Mouse (Mus musculus): ENCODE measurements around the gene Eif2b3.
A peak's percentile ranks its signal among the peaks of the same experiment; 100 is the strongest.

Eif2b3 gene

DNA sequence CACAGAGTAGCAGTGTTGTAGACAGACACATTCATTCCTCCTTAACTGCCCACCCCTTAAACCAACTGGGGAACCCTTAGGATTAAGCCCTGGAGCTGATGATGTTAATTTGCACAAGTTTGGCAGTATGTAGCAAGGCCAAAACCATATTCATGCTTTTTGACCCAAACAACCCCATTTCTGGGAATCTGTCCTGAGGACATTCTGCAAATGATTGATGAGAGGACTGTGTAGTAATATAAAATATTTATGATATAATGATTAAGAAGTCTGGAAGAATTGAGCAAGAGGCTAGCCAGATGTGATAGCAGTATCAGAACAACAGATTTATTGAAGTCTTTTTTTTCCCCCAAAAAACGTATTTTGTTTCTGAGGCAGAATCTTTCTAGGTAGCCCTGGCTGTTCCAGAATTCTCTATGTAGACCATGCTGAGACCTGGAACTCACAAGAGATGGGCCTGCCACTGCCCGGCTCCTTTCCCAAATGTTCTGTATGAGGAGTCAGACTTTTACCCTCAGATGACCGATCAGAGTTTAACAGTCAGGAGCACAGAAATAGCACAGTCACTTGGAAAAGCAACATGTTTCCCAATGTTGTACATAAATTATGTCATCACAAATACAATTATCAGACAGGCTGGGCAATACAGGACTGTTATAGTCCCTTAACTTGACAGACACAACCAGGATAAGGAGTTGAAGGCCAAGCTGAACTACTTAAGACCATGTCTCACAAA, 75.6 kb downstream of the Eif2b3 start:
- no peak for DNase-seq (ENCODE audit: low spot score in 2 of 2)

DNA sequence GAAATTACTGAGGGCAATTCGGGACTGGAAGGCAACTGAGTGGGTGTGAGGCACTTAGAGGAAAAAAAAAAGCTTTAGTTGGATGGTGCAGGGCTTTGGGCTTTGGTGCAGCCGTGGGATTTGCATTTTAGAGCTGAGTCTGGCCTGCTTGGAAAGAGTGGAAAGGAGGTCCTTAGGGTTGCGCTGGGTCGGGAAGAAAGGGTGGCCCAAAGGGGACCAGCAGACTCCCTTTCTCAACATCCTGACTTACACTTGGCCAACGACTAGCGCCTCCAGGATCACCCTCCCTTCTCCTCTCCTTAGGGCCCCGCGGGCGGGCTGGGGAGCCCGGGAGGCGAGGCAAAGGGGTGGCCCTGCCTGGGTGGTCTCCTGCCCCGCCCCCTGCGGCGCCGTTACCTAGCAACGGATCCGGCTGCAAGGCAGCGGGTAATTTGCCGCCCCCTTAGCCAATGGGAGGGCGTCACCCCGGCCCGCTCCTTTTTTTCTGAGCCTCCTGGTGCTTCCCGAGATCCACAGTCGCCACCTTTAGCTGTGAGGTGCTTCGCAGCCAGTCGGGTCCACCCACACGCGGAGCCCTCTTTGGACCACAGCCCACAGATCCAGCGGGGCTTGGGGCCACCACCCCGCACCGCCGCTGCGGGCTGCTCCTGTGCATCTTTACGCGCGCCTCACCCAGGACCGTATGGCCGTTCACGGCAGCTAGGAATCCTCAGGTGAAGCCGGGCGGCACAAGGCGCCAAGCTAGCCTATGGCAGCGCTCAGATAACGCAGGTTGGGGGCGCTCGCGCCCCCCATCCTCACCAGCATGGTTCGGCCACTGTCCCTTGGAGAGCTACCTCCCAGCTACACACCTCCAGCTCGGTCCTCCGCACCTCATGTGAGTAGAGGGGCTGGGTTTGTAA, 76.6 kb downstream of the Eif2b3 start, which contains the start of gene Ptch2:
TSS of gene Ptch2 (plus strand) at position 525 of the 902 bp plus-strand sequence.
- DNase-seq (ENCODE audit: low spot score in 2 of 2) = peak; percentile 27 to 62

DNA sequence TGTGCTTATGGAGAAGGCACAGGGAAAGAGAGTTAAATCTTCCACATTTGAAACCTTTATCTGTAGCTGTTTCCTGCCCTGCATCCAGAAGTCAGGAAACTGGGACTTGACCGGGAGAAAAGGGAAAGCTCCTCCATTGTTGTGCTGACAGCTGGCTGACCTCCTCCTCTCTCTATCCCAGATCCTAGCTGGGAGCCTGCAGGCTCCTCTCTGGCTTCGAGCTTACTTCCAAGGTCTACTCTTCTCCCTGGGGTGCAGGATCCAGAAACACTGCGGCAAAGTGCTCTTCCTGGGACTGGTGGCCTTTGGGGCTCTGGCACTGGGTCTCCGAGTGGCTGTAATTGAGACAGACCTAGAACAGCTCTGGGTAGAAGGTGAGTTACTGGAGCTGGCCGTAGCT, 77.5 kb downstream of the Eif2b3 start:
- DNase-seq (ENCODE audit: low spot score in 2 of 2) = no peak

DNA sequence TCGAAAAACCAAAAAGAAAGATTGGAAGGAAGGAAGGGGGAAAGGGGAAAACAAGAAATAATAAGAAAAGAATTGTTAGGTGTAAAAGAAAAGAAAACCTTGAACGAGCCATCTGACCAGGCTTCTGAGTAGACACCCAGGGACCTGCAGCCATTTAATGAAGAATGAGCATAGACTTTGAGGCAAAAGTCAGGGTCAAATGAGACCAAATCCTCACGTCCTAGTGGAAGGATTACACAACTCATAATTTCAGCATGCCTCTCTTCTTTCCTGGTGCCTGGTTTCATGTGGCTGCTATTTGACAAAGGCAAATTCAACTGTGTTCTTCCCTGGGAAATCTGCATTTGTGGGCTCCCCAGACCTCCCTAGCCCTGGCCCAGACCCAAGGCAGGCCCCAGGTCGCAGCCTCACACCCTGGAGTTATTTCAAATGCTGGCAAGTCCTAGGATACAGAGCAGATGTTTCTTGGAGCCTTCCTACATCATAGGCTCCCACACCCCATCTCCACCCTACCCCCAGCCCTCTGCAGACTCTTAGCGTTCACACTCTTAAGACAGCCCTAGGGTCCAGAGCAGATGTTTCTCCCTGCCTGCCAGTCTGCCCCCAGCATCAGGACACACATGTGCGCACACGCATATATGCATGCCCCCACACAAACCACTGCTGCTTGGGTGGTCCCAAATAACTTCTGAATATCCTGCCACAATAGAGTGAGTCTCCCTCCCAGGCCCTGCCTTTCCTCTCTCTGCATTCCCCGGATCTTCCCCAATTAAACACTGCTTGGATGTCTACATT, 79.0 kb downstream of the Eif2b3 start:
- no peak for DNase-seq (ENCODE audit: low spot score in 2 of 2)

- no peak for DNase-seq (ENCODE audit: low spot score in 2 of 2)
Measured at GRCm38 (mm10) chr4:117098764-117099036, 79.5 kb downstream of the Eif2b3 start.

DNA sequence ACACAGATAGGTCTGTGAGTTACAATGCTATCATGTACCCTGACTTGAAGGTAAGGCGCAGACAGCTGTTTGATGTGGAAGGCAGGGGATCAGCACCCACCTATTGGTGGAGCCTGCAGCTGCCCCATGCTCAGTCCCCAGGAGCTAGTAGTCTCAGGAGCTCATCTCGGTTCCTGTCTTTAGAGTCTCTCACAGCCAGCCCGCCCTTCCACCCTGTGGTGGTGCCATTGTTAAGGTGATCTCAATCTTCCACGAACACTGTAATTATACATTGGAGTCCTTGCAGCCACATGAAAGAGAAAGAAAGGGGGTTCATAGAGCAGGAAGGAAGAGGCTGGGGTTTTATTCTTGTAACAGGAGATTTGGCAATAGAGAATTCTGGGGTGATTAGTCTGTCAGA, 80.8 kb downstream of the Eif2b3 start:
- DNase-seq (ENCODE audit: low spot score in 2 of 2) = no peak

GRCm38 (mm10) chr4:117101218-117101617, 82.0 kb downstream of the Eif2b3 start:
- no peak for DNase-seq (ENCODE audit: low spot score in 2 of 2)

DNA sequence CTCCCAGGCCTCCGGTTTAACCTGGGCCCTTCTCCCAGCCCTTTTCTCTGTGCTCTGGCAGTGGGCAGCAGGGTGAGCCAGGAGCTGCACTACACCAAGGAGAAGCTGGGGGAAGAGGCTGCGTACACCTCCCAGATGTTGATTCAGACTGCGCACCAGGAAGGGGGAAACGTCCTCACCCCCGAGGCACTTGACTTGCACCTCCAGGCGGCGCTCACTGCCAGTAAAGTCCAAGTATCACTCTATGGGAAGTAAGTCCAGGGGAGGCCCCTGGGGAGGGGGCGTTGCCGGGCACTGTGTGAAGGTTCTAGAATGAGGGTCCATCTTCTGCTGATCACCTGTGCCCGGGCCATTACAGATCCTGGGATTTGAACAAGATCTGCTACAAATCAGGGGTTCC, 85.5 kb downstream of the Eif2b3 start:
- DNase-seq (ENCODE audit: low spot score in 2 of 2) = no peak

DNA sequence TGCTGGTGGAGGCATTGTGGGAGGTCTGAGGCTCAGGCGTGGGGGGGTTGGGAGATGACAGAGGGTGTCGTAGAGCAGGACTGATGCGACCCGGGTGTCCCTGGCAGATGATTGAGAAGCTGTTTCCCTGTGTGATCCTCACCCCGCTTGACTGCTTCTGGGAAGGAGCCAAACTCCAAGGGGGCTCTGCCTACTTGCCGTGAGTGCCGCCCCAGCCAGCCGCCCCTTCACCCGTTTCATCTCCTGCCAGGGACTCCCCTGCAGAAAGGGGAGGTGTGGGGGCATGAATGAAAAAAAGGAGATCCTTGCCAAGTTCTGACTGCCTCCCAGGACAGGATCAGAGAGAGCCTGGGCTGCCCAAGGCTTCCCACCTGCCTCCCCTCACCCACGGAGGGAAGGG, 85.9 kb downstream of the Eif2b3 start:
- DNase-seq (ENCODE audit: low spot score in 2 of 2) = no peak

DNA sequence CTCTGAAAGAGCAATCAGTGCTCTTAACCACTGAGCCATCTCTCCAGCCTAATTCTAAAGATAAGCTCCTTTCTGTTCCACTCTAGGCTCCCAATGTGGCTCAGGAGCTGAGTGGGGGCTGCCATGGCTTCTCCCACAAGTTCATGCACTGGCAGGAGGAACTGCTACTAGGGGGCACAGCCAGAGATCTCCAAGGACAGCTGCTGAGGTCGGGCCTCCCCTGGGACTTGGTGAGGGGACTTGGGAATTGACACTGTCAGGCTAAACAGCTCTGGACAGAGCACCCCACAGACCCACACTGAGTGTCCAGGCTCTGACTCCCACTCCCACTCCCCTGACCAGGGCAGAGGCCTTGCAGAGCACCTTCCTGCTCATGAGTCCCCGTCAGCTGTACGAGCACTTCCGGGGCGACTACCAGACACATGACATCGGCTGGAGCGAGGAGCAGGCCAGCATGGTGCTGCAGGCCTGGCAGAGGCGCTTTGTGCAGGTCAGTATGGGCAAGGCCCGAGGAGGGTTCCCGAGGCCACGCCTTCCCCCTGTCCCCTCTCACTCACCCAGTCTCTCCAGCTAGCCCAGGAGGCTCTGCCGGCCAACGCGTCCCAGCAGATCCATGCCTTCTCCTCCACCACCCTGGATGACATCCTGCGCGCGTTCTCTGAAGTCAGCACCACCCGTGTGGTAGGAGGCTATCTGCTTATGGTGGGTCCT, 88.8 kb downstream of the Eif2b3 start:
- DNase-seq (ENCODE audit: low spot score in 2 of 2) = no peak

DNA sequence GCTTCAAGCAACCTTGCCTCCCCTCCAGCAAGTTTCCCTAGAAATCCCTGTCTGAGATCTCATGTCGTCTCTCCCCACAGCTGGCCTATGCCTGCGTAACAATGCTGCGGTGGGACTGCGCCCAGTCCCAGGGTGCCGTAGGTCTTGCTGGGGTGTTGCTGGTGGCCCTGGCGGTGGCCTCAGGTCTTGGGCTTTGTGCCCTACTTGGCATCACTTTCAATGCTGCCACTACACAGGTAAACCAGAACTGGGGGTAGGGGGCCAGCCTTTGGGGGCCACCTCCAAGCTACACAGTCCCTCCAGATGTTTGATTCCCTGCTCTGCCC, 89.3 kb downstream of the Eif2b3 start:
- DNase-seq (ENCODE audit: low spot score in 2 of 2) = no peak

DNA sequence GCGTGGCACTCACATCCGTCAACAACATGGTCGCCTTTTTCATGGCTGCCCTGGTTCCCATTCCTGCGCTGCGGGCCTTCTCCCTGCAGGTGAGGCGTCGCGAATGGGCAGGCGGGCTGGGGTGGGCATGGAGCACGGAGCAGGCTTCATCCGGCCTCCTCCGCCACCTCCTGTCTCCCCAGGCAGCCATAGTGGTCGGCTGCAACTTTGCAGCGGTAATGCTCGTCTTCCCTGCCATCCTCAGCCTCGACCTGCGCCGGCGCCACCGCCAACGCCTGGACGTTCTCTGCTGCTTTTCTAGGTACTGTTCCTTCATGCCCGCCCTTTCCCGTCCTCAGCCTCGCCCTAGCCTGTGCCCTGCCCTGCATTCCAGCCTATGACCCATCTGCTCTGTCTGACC, 90.1 kb downstream of the Eif2b3 start:
- no peak for DNase-seq (ENCODE audit: low spot score in 2 of 2)

DNA sequence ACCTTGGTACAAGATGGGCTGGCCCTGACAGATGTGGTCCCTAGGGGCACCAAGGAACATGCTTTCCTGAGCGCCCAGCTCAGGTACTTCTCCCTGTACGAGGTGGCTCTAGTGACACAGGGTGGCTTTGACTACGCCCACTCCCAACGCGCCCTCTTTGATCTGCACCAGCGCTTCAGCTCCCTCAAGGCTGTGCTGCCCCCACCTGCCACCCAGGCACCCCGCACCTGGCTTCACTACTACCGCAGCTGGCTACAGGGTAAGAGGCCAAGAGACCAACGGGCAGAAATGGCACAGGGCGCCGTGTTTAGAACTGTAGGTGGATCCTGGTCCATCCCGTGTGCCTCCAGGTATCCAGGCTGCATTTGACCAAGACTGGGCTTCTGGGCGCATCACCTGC, 91.0 kb downstream of the Eif2b3 start:
- no peak for DNase-seq (ENCODE audit: low spot score in 2 of 2)

- DNase-seq (ENCODE audit: low spot score in 2 of 2) = no peak
Measured at GRCm38 (mm10) chr4:117110985-117111384, 91.8 kb downstream of the Eif2b3 start.

- no peak for DNase-seq (ENCODE audit: low spot score in 2 of 2)
Measured at GRCm38 (mm10) chr4:117113237-117113636, 94.0 kb downstream of the Eif2b3 start.

DNA sequence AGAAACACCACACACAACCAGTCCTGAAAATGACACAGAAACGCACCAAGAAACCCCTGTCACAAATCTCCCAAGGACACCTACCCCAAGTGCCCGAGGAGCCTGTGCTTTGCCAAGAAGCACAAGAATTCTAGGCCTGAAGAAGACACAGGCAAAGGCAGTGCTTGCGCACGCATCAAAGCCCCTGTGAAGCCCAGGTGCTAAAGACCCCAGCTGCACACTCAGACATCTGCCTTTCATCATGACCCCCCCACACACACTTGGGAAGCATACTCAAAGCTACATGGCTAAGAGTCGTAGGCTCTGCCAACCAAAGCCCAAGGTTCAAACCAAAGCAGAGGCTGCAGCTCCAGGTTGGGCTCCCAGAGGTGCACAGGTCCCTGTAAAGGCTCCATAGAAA, 96.4 kb downstream of the Eif2b3 start:
- DNase-seq (ENCODE audit: low spot score in 2 of 2) = no peak

GRCm38 (mm10) chr4:117117931-117118330, 98.7 kb downstream of the Eif2b3 start:
- no peak for DNase-seq (ENCODE audit: low spot score in 2 of 2)

GRCm38 (mm10) chr4:117119636-117120035, 100.4 kb downstream of the Eif2b3 start:
- DNase-seq (ENCODE audit: low spot score in 2 of 2) = no peak

DNA sequence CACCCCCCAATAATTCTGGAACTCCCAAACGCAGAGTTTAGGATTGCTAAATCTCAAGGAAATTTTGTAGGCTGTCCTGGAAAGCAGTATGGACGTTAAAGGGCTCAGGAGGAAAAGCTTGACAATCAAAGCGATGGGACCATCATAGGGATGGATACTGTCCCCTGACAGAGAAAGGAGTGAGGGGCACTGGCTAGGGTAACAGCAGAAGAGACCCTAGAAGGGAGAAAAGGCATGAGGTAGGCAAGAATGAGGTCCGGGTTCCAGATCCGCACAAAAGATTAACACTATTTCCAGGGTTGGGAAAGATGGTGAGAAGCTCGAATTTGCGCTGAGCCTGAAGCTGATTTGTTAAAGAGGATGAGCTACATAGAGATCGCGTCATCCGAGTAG, 100.8 kb downstream of the Eif2b3 start:
- no peak for DNase-seq (ENCODE audit: low spot score in 2 of 2)

DNA sequence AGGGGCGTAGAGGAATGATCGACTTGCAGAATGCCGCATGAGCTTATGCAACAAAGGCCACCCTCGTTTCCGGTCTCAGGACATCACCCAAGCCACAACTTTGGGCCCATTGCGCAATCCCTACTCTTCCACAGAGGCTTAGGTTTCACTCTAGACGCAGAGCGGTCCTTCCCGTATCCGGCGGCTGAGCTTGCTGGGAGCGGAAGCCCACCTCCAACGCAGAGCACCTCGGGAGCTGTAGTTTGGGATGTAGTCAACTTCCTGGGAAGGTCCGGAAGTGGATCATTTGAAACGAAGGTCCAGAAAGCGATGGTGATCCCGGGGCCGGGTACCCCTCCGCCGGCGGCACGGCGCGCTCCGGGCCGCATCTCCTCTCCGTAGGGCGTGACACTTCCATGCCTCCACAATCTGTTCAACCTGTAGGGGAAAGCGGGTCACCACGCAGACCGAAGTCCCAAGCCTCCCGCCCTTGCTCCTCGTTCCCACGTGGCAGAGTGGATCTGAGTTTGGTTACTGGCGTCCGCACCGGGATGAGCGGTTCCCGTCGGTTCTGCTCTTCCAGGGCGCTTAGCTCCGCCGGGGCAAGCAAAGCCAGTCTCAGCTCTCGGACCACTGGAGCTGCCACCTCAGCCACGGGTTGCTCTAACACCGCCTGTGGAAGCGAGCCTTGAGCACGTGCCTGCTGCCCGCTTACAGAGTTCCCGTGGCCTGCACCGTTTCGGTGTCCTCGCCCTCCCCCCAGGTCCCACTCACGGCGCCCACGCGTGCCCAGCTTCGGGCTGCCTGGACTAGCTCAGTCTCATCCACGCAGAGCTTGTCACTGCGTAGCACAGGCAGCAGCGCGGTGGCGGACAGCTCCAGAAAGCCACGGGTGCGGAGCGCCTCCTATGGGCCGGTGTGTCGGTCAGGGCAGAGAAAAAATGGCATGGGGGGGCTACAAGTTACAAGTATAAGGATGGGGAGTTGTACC, 101.5 kb downstream of the Eif2b3 start:
- DNase-seq (ENCODE audit: low spot score in 2 of 2) = peak; percentile 91 to 97

GRCm38 (mm10) chr4:117122209-117122608, 103.0 kb downstream of the Eif2b3 start:
- DNase-seq (ENCODE audit: low spot score in 2 of 2) = no peak
